Mouse (Mus musculus): ENCODE measurements around the gene Selenos. TPM values are rescaled to one million over a fixed set of nuclear protein-coding genes. Genes with fewer than 3 reads are reported as not detected.

Gene Selenos
- 121 and 130 TPM in 2 replicates for polyA plus RNA-seq (2015; fragmentation: Nextera tagmentation; extraction: Ambion mirVana)

GRCm38 (mm10) chr7:66079364-66080230, at the start of gene Selenos:
Selenos (plus strand) TSS chr7:66079649.
- Histone ChIP-seq H3K9me3 (no peaks in the 10 kb centered on the region), H3K4me2 (peak within 1 kb of the TSS; percentile 69), H3K27me3 (replicated peaks) (no peaks in the 10 kb centered on the region), H3K36me3 (peaks cover 21% of the 10 kb centered on the region), H3K27ac (peak within 1 kb of the TSS; percentile 79), H3K4me1 (peaks cover 7% of the 10 kb centered on the region; the same call in 1 of the 2 replicates), H3K4me3 (replicated peaks) (peak within 1 kb of the TSS; percentile 75), H3K9ac (peak within 1 kb of the TSS; percentile 69)
- WGBS = under 1% methylated on average over 65 of the region's 65 CpGs
- ATAC-seq (ENCODE audit: insufficient read depth, low FRiP score, low read depth) = peak; percentile 100

- no peak for ATAC-seq (ENCODE audit: insufficient read depth, low FRiP score, low read depth)
- no peak overlapping the region for H3K4me3 ChIP-seq (replicated peaks)
- H3K4me2 ChIP-seq = no peak overlapping the region
- H3K4me1 ChIP-seq = no peaks in the 10 kb centered on the region
- no peaks in the 10 kb centered on the region for H3K27me3 ChIP-seq (replicated peaks)
- H3K9ac ChIP-seq = no peak overlapping the region
- H3K9me3 ChIP-seq = no peaks in the 10 kb centered on the region
- WGBS = 46% methylated on average over 8 of the region's 8 CpGs
- H3K36me3 ChIP-seq = no peaks in the 10 kb centered on the region
- no peak overlapping the region for H3K27ac ChIP-seq
Observed at GRCm38 (mm10) chr7:66036809-66037208, 42.6 kb upstream of the Selenos start.

GRCm38 (mm10) chr7:66038261-66038660, 41.2 kb upstream of the Selenos start:
- Histone ChIP-seq H3K27me3 (replicated peaks) (no peaks in the 10 kb centered on the region), H3K4me3 (replicated peaks) (no peak overlapping the region), H3K4me1 (no peaks in the 10 kb centered on the region), H3K27ac (no peak overlapping the region), H3K9me3 (no peaks in the 10 kb centered on the region), H3K36me3 (no peaks in the 10 kb centered on the region), H3K4me2 (no peak overlapping the region), H3K9ac (no peak overlapping the region)
- no peak for ATAC-seq (ENCODE audit: insufficient read depth, low FRiP score, low read depth)
- WGBS = 71% methylated on average over 3 of the region's 3 CpGs

GRCm38 (mm10) chr7:66038730-66039129, 40.7 kb upstream of the Selenos start:
- Histone ChIP-seq H3K4me1 (no peaks in the 10 kb centered on the region), H3K4me2 (no peak overlapping the region), H3K9ac (no peak overlapping the region), H3K9me3 (no peaks in the 10 kb centered on the region), H3K27ac (no peak overlapping the region), H3K36me3 (no peaks in the 10 kb centered on the region), H3K4me3 (replicated peaks) (no peak overlapping the region), H3K27me3 (replicated peaks) (no peaks in the 10 kb centered on the region)
- 88% methylated on average over 11 of the region's 11 CpGs for WGBS
- no peak for ATAC-seq (ENCODE audit: insufficient read depth, low FRiP score, low read depth)

- H3K9ac ChIP-seq = no peak overlapping the region
- no peak overlapping the region for H3K4me2 ChIP-seq
- H3K4me3 ChIP-seq (replicated peaks) = no peak overlapping the region
- H3K36me3 ChIP-seq = no peaks in the 10 kb centered on the region
- H3K9me3 ChIP-seq = no peaks in the 10 kb centered on the region
- no peak for ATAC-seq (ENCODE audit: insufficient read depth, low FRiP score, low read depth)
- no peaks in the 10 kb centered on the region for H3K27me3 ChIP-seq (replicated peaks)
- H3K4me1 ChIP-seq = no peaks in the 10 kb centered on the region
- H3K27ac ChIP-seq = no peak overlapping the region
- WGBS = 76% methylated on average over 18 of the region's 18 CpGs
Observed at GRCm38 (mm10) chr7:66040026-66040814, 39.2 kb upstream of the Selenos start.

GRCm38 (mm10) chr7:66043552-66044459, 35.6 kb upstream of the Selenos start, which contains the start of gene Gm45213:
Gm45213 (plus strand) TSS chr7:66043602.
- Histone ChIP-seq H3K9ac (no peak within 1 kb of the TSS), H3K27ac (no peak within 1 kb of the TSS), H3K36me3 (no peaks in the 10 kb centered on the region), H3K4me3 (replicated peaks) (no peak within 1 kb of the TSS), H3K4me2 (no peak within 1 kb of the TSS), H3K9me3 (no peaks in the 10 kb centered on the region), H3K27me3 (replicated peaks) (no peaks in the 10 kb centered on the region), H3K4me1 (no peaks in the 10 kb centered on the region)
- no peak for ATAC-seq (ENCODE audit: insufficient read depth, low FRiP score, low read depth)
- 61% methylated on average over 10 of the region's 10 CpGs for WGBS

GRCm38 (mm10) chr7:66044617-66045016, 34.8 kb upstream of the Selenos start:
- no peaks in the 10 kb centered on the region for H3K9me3 ChIP-seq
- H3K4me2 ChIP-seq = no peak overlapping the region
- WGBS = 53% methylated on average over 9 of the region's 9 CpGs
- no peaks in the 10 kb centered on the region for H3K4me1 ChIP-seq
- H3K4me3 ChIP-seq (replicated peaks) = no peak overlapping the region
- H3K27me3 ChIP-seq (replicated peaks) = no peaks in the 10 kb centered on the region
- H3K27ac ChIP-seq = no peak overlapping the region
- ATAC-seq (ENCODE audit: insufficient read depth, low FRiP score, low read depth) = no peak
- H3K36me3 ChIP-seq = no peaks in the 10 kb centered on the region
- H3K9ac ChIP-seq = no peak overlapping the region

- no peaks in the 10 kb centered on the region for H3K4me1 ChIP-seq
- H3K4me3 ChIP-seq (replicated peaks) = no peak overlapping the region
- no peak overlapping the region for H3K9ac ChIP-seq
- H3K27ac ChIP-seq = no peak overlapping the region
- H3K27me3 ChIP-seq (replicated peaks) = no peaks in the 10 kb centered on the region
- H3K9me3 ChIP-seq = no peaks in the 10 kb centered on the region
- H3K4me2 ChIP-seq = no peak overlapping the region
- ATAC-seq (ENCODE audit: insufficient read depth, low FRiP score, low read depth) = no peak; the same call in 1 of the 2 replicates
- WGBS = 55% methylated on average over 17 of the region's 17 CpGs
- H3K36me3 ChIP-seq = no peaks in the 10 kb centered on the region
Observed at GRCm38 (mm10) chr7:66046921-66047918, 32.2 kb upstream of the Selenos start.

- H3K4me1 ChIP-seq = no peaks in the 10 kb centered on the region
- H3K36me3 ChIP-seq = no peaks in the 10 kb centered on the region
- H3K9ac ChIP-seq = no peak overlapping the region
- no peaks in the 10 kb centered on the region for H3K27me3 ChIP-seq (replicated peaks)
- no peaks in the 10 kb centered on the region for H3K9me3 ChIP-seq
- H3K4me3 ChIP-seq (replicated peaks) = no peak overlapping the region
- 80% methylated on average over 4 of the region's 4 CpGs for WGBS
- H3K27ac ChIP-seq = no peak overlapping the region
- no peak for ATAC-seq (ENCODE audit: insufficient read depth, low FRiP score, low read depth)
- no peak overlapping the region for H3K4me2 ChIP-seq
Observed at GRCm38 (mm10) chr7:66047975-66048374, 31.5 kb upstream of the Selenos start.

GRCm38 (mm10) chr7:66048446-66049230, 30.8 kb upstream of the Selenos start:
- Histone ChIP-seq H3K27me3 (replicated peaks) (no peaks in the 10 kb centered on the region), H3K4me2 (no peak overlapping the region), H3K4me1 (no peaks in the 10 kb centered on the region), H3K36me3 (no peaks in the 10 kb centered on the region), H3K27ac (no peak overlapping the region), H3K4me3 (replicated peaks) (no peak overlapping the region), H3K9ac (no peak overlapping the region), H3K9me3 (no peaks in the 10 kb centered on the region)
- ATAC-seq (ENCODE audit: insufficient read depth, low FRiP score, low read depth) = no peak
- 83% methylated on average over 12 of the region's 12 CpGs for WGBS

Data from stomach, embryonic 15.5 days (tissue).